In genomic region chr1:74331046-74331681, GRCm38 (mm10) we compare ENCODE assay signal across 8 mouse cellular contexts. TPM values are rescaled to one million over a fixed set of nuclear protein-coding genes. Genes with fewer than 3 reads are reported as not detected.
DNase-seq lines count a peak whose midpoint lies in the region; ATAC-seq and TF ChIP-seq lines count a peak whose summit lies in the region.

No protein-coding gene starts in this region.

- H3K4me2 ChIP-seq in forebrain, embryonic 12.5 days = no peak overlapping the region
- no peak overlapping the region for H3K4me2 ChIP-seq in hindbrain, postnatal 0 days (ENCODE audit: low read depth, low read length)
- H3K4me2 ChIP-seq in midbrain, embryonic 15.5 days = no peak overlapping the region

- H3K4me3 ChIP-seq in forebrain, embryonic 12.5 days (replicated peaks) = no peak overlapping the region
- no peak overlapping the region for H3K4me3 ChIP-seq in hindbrain, postnatal 0 days (ENCODE audit: low read length)
- no peak overlapping the region for H3K4me3 ChIP-seq in midbrain, embryonic 15.5 days

- no peaks in the 10 kb centered on the region for H3K27me3 ChIP-seq in forebrain, embryonic 12.5 days
- H3K27me3 ChIP-seq in hindbrain, postnatal 0 days (ENCODE audit: insufficient read depth, low read length) = no peaks in the 10 kb centered on the region
- no peaks in the 10 kb centered on the region for H3K27me3 ChIP-seq in midbrain, embryonic 15.5 days (replicated peaks)

- peak overlapping the region; percentile 82 for H3K27ac ChIP-seq in forebrain, embryonic 12.5 days
- peak overlapping the region; percentile 49 for H3K27ac ChIP-seq in hindbrain, postnatal 0 days
- peak overlapping the region; percentile 39; the same call in 1 of the 2 replicates for H3K27ac ChIP-seq in midbrain, embryonic 15.5 days

- H3K9me3 ChIP-seq in forebrain, embryonic 12.5 days = no peaks in the 10 kb centered on the region
- H3K9me3 ChIP-seq in hindbrain, postnatal 0 days (ENCODE audit: low read length) = no peaks in the 10 kb centered on the region
- H3K9me3 ChIP-seq in midbrain, embryonic 15.5 days = no peaks in the 10 kb centered on the region

- no peak for ATAC-seq in forebrain, embryonic 12.5 days (ENCODE audit: low FRiP score)
- no peak for ATAC-seq in hindbrain, postnatal 0 days
- no peak for ATAC-seq in midbrain, embryonic 15.5 days (replicated peaks)

- peak; percentile 36 for DNase-seq in kidney, adult 9 months
- no peak for DNase-seq in kidney, adult 18-20 months
- DNase-seq in hindbrain, postnatal 0 days (ENCODE audit: low spot score) = no peak
- no peak for DNase-seq in right cerebral cortex, postnatal 14 days
- DNase-seq in urinary bladder, adult 18-20 months (ENCODE audit: low spot score in 2 of 2) = no peak
- no peak for DNase-seq in B cell, adult 2 months

- H3K4me1 ChIP-seq in forebrain, embryonic 12.5 days = peaks cover 27% of the 10 kb centered on the region
- H3K4me1 ChIP-seq in hindbrain, postnatal 0 days (ENCODE audit: insufficient read depth, low read length) = peaks cover 15% of the 10 kb centered on the region
- H3K4me1 ChIP-seq in midbrain, embryonic 15.5 days = peaks cover 20% of the 10 kb centered on the region

- TF ChIP-seq CTCF in hindbrain, postnatal 0 days (IDR thresholded peaks at IDR 0.05; ENCODE audit: low read depth) = no peak

- 92% methylated on average over 4 of the region's 4 CpGs for WGBS in forebrain, embryonic 12.5 days
- WGBS in hindbrain, postnatal 0 days = 72% methylated on average over 4 of the region's 4 CpGs
- 84% methylated on average over 4 of the region's 4 CpGs for WGBS in midbrain, embryonic 15.5 days

- H3K9ac ChIP-seq in forebrain, embryonic 12.5 days = no peak overlapping the region
- no peak overlapping the region for H3K9ac ChIP-seq in hindbrain, postnatal 0 days (replicated peaks; ENCODE audit: low read length)
- no peak overlapping the region for H3K9ac ChIP-seq in midbrain, embryonic 15.5 days

- no peaks in the 10 kb centered on the region for H3K36me3 ChIP-seq in forebrain, embryonic 12.5 days (replicated peaks)
- H3K36me3 ChIP-seq in hindbrain, postnatal 0 days (ENCODE audit: insufficient read depth, low read length) = no peaks in the 10 kb centered on the region
- no peaks in the 10 kb centered on the region for H3K36me3 ChIP-seq in midbrain, embryonic 15.5 days (replicated peaks)

RNA-seq across cellular contexts. Expression of gene Tmbim1, which starts 25.7 kb away (rescaled TPM):
- polyA plus RNA-seq in forebrain, embryonic 12.5 days (2016; fragmentation: Nextera tagmentation; extraction: Ambion mirVana) = 6.7 and 7.9 TPM in 2 replicates
- 16.4 and 17.5 TPM in 2 replicates for total RNA-seq in hindbrain, postnatal 0 days (2014; rRNA removed)
- 14.8 and 16.5 TPM in 2 replicates for polyA plus RNA-seq in hindbrain, postnatal 0 days (2015; fragmentation: Nextera tagmentation; extraction: Ambion mirVana)
- 7.5 and 9.4 TPM in 2 replicates for polyA plus RNA-seq in midbrain, embryonic 15.5 days (2015; fragmentation: Nextera tagmentation; extraction: Ambion mirVana)

RNA-seq across cellular contexts. Expression of gene Catip, which starts 30.7 kb away (rescaled TPM):
- polyA plus RNA-seq in forebrain, embryonic 12.5 days (2016; fragmentation: Nextera tagmentation; extraction: Ambion mirVana) = 0.60 and 1.1 TPM in 2 replicates
- total RNA-seq in hindbrain, postnatal 0 days (2014; rRNA removed) = 0.75 and 1.9 TPM in 2 replicates
- 1.8 and 2.6 TPM in 2 replicates for polyA plus RNA-seq in hindbrain, postnatal 0 days (2015; fragmentation: Nextera tagmentation; extraction: Ambion mirVana)
- polyA plus RNA-seq in midbrain, embryonic 15.5 days (2015; fragmentation: Nextera tagmentation; extraction: Ambion mirVana) = 0.68 and 1.9 TPM in 2 replicates

RNA-seq across cellular contexts. Expression of gene Slc11a1, which starts 43.8 kb away (rescaled TPM):
- polyA plus RNA-seq in forebrain, embryonic 12.5 days (2016; fragmentation: Nextera tagmentation; extraction: Ambion mirVana) = 1.3 and 1.7 TPM in 2 replicates
- total RNA-seq in hindbrain, postnatal 0 days (2014; rRNA removed) = 3.6 and 10.6 TPM in 2 replicates
- 2.3 and 2.9 TPM in 2 replicates for polyA plus RNA-seq in hindbrain, postnatal 0 days (2015; fragmentation: Nextera tagmentation; extraction: Ambion mirVana)
- polyA plus RNA-seq in midbrain, embryonic 15.5 days (2015; fragmentation: Nextera tagmentation; extraction: Ambion mirVana) = 2.0 and 3.4 TPM in 2 replicates

RNA-seq across cellular contexts. Expression of gene Pnkd, which starts 46.4 kb away (rescaled TPM):
- polyA plus RNA-seq in forebrain, embryonic 12.5 days (2016; fragmentation: Nextera tagmentation; extraction: Ambion mirVana) = 87.5 and 88.9 TPM in 2 replicates
- total RNA-seq in hindbrain, postnatal 0 days (2014; rRNA removed) = 102 and 113 TPM in 2 replicates
- 143 TPM in 2 replicates for polyA plus RNA-seq in hindbrain, postnatal 0 days (2015; fragmentation: Nextera tagmentation; extraction: Ambion mirVana)
- polyA plus RNA-seq in midbrain, embryonic 15.5 days (2015; fragmentation: Nextera tagmentation; extraction: Ambion mirVana) = 114 and 117 TPM in 2 replicates

RNA-seq across cellular contexts. Expression of gene Aamp, which starts 46.6 kb away (rescaled TPM):
- 184 and 190 TPM in 2 replicates for polyA plus RNA-seq in forebrain, embryonic 12.5 days (2016; fragmentation: Nextera tagmentation; extraction: Ambion mirVana)
- total RNA-seq in hindbrain, postnatal 0 days (2014; rRNA removed) = 131 and 161 TPM in 2 replicates
- 212 and 219 TPM in 2 replicates for polyA plus RNA-seq in hindbrain, postnatal 0 days (2015; fragmentation: Nextera tagmentation; extraction: Ambion mirVana)
- polyA plus RNA-seq in midbrain, embryonic 15.5 days (2015; fragmentation: Nextera tagmentation; extraction: Ambion mirVana) = 217 and 229 TPM in 2 replicates
